Mouse (Mus musculus): ENCODE measurements around the gene Gm21409.
"Not testable (repeated sequence)": the region's sequence is repeated elsewhere in the genome, so short reads cannot be mapped to it uniquely, and the experiment has no call there.

Gm21409 gene

GRCm38 (mm10) chrY:84746385-84746784 is at the start of gene Gm21409:
Gene Gm21409, plus strand, starts transcription at chrY:84746685.
- DNase-seq (ENCODE audit: extremely low spot score, low spot score), result not testable (repeated sequence)

All from neural tube, embryonic 10.5 days (tissue).